Mouse (Mus musculus): ENCODE data around the gene Pde4b.

DNA sequence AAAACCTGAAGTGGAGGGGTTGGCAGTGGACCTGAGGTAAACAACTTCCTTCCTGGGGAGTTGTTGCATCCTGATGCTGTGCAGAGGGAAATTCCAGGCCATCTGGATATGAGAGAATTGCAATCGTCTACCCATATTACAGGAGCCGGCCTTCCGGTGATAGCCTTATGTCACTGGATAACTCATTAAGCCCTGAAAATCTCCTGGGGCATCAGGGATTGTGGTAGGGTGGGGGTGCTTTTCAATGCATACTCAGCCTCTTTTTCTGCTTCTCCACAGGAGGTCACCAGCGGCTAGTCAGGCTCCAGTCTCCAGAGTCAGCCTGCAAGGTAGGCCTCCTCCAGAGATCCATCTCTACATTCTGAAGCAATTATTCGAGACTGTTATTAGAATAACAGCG lies 418.4 kb downstream of the Pde4b start:
- 0 out of 2 replicates have a peak, but pooled peaks have one; percentile 9 for TF ChIP-seq CTCF (conservative IDR thresholded peaks at IDR 0.05; ENCODE audit: insufficient read depth, insufficient read length, low read depth, low read length)
- TF ChIP-seq POLR2A (IDR thresholded peaks at IDR 0.05; ENCODE audit: low read depth, low read length): no peak

Data from kidney, adult 2 months (tissue).